Mouse (Mus musculus): ENCODE measurements around the gene Glyctk.
"Not testable (repeated sequence)": the region's sequence is repeated elsewhere in the genome, so short reads cannot be mapped to it uniquely, and the experiment has no call there.

Glyctk gene

DNA sequence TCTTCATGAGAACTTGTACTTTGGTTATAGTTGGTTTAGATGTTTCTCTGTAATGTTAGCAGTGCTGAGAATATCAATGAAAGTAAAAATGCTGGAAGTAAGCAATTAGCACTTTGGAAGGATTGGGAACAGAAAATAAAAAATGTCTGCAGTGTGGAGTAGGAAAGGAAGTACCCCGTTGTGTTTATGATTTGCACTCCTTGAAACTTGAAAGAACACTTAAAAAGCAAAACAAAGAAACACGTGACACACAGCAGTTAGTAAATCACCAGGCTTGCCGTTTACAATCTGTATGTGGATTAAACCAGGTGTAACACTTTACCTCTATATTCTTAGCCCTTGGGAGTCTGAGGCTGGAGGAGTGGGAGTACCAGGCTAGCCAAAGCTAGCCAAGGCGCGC, 18.8 kb upstream of the Glyctk start:
- DNase-seq (ENCODE audit: low spot score), result no peak

GRCm38 (mm10) chr9:106175552-106176200, 17.7 kb upstream of the Glyctk start:
- no peak for DNase-seq (ENCODE audit: low spot score)

- DNase-seq (ENCODE audit: low spot score), result no peak
These were observed 15.4 kb upstream of the Glyctk start for GRCm38 (mm10) chr9:106173363-106173762.

DNA sequence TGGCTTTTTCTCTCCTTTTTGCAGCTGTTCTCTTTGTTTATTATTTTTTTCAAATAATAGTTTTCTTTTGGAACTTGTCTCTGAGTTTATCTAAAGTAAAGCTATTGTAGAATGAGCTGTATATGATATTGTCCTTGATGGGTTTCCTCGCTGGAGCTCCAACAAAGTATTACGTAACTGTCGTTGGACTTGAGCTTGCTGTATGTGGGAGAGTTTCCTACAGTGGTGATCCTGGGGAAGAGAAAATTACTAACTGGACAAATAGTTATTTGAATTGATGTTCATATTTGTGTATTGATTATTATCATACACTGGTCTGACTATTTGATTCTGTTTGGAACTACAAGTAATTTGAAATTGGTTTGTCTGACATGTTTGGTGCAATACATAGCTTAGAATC, 14.6 kb upstream of the Glyctk start:
- no peak for DNase-seq (ENCODE audit: low spot score)

GRCm38 (mm10) chr9:106171346-106172158, 13.6 kb upstream of the Glyctk start:
- DNase-seq (ENCODE audit: low spot score), result peak; percentile 32

DNA sequence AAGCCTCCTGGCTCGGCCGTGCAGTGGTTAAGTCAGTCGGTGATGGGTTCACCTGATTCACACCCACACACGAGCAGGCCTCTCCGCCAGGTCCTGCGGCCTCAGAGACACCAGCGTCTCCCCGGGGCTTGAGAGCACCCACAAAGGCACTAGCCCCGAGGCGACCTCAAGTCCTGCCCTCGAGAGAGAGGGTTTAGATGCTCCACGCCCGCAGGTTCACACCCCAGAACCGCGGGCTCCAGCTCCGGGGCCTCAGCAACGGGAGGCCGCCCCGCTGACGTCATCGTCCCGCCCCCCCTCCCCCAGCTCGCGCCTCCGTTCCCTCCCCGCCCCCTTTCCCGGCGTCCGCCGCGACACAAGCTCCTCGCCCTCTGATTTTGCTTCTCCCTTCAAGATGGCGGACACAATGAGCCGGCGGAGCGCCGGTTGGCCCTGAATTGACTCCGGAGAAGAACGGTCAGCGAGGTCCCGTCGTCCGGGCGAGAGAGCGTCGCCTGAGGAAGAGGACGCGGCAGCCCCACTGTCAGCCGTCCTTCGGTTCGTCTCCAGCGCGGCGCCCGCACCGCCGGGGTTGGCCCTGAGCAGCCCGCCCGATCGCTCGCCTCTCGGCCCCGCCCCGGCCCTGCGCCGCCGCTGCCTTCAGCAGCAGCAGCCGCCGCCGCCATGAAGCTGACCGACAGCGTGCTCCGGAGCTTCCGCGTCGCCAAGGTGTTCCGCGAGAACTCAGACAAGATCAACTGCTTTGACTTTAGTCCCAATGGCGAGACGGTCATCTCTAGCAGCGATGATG, 12.8 kb upstream of the Glyctk start, which contains the start of gene Wdr82:
Gene Wdr82 (plus strand): TSS at position 373 of the 790 bp plus-strand sequence.
- peak; percentile 92 for DNase-seq (ENCODE audit: low spot score)

GRCm38 (mm10) chr9:106169917-106170316, 12.0 kb upstream of the Glyctk start:
- DNase-seq (ENCODE audit: low spot score), result no peak

- DNase-seq (ENCODE audit: low spot score), result not testable (repeated sequence)
These were observed 11.1 kb upstream of the Glyctk start for GRCm38 (mm10) chr9:106169006-106169405.

DNA sequence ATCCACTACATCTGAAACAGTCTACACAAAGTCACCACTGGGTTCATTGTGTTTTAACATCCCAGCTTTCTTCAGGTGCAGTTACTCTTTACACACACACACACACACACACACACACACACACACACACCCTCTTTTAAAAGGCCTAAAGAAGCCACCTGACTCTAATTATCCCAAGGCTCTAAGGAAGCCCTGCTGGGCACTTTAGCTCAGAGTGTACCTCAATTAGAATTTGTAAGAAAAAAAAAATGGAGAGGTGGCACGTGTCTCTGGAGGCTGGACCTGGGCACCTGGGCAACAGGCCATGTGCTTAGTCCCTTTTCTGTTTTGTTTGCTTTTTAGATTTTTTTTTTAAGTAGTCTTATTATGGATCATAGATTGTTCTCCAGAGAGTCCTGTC, 9.8 kb upstream of the Glyctk start:
- no peak for DNase-seq (ENCODE audit: low spot score)

DNA sequence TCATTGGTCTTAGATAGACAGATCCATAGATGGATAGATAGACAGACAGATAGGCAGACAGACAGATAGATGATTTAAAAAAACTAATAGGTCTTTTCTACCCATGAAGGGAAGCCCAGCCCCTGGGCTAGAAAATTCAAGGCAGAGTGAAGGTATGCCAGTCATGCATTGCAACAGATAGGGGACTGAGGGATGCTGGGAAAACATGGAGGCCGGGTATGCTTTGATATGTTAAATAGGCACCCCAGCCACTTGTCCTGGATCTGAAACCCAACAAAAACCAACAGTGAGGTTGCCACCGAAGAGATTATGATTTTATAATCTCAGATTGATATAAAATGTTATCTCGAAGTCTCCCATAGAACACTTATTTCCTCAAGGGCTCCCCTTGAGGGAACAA, 9.3 kb upstream of the Glyctk start:
- no peak for DNase-seq (ENCODE audit: low spot score)

DNA sequence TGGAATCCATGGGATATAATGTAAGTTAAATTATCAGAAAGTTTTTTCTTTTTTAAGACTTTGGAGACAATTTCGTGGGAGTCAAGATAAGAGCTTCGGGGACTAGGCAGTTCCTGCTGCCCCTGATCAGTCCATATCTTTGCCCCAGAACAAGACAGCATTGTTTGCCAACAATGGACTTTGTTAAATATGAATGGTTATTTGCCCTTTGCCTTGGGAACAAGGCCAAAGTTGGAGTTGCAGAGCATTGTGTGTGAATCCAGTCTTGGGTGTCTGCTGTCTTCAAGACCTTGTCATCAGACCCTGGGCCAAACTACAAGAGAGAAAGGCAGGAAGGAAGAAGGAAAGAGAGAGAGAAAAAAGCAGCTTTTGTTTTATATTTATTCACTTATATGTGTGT, 8.8 kb upstream of the Glyctk start:
- no peak for DNase-seq (ENCODE audit: low spot score)

DNA sequence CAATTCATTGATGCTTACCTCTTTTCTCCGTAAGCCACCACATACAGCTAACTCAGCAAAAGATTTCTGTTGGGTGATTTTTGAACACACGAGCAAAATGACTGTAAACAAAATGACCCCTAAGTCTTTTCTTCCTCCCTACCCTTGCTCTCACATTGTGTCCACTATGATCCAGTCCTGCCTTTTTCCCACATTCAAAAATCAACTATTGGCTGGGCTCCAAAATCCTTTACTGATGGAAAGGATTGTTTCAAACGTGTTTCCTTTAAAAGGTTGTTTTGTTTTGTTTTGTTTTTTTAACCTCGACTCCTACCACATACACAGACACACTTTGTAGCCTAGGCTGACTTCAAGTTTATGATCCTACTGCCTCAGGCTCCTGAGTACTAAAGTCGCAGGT, 2.5 kb upstream of the Glyctk start:
- DNase-seq (ENCODE audit: low spot score), result no peak

GRCm38 (mm10) chr9:106159784-106160301, 1.9 kb upstream of the Glyctk start:
- DNase-seq (ENCODE audit: low spot score), result peak; percentile 75

DNA sequence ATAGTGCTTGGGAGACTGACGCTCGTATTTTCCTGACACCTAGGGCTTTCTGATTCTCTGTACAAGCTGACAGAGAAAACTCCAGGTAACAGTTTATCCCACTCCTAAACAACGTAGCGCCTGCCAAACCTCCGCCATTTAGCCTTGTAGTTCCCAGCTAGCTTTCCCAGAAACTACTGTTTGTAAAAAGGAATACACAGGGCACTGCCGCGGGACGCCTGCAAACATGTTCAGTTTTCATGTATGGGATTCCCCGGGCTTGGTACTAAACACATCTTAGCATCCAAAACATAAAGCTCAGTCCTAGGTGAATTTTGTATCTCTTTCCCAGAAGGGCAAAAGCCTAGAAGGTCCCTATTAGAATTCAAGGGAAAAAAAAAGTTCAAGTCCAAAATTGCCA, 1.3 kb upstream of the Glyctk start:
- DNase-seq (ENCODE audit: low spot score), result no peak

DNA sequence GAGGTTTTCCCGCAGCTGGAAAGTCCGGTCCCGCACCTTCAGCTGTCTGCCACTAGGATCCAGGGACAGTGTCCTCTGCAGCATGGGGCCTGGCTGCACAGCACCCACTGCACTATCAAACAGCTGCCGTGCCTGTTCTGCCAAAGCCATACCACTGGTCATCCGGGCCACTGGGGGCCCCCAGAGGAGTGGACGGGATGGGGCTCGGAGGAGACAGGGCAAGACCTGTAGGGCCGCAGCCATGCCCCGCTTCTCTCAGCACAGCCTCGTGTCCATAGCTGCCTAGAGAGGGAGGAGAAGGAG, 364 bp downstream of the Glyctk start:
- no peak for DNase-seq (ENCODE audit: low spot score)

DNA sequence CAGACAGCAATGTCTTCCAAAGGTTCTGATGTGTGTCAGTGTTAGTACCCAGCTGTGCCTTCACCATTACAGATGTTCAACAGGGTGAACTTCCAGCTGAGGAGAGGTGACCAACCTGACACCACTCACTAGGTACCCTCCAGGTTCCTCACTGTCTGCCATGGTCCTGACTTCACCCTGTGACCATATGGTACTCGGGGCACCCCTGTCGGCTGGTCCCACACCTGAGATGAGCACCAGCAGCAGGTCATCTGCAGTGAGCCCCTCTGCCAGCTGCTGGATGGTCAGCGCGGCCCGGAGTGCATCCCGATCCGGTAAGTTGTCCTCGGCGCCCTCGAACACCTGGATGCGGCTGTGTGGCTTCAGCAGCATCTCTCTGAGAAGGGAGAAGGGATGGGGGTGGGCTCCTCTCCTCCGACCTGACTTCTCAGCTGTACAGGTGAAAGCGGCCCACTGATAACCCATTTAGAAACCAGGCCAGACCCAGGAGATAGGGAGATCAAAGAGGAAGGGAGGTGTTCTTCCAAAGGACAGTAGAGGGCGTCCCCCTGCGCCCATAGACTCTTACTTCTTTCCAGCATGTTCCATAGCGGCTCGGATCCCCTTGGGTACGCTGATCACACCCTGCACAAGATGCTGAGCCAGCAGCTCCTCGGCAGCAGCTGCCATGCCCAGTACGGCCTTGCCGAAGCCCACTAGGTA, 866 bp downstream of the Glyctk start:
- no peak for DNase-seq (ENCODE audit: low spot score)

GRCm38 (mm10) chr9:106156419-106156818, 1.5 kb downstream of the Glyctk start:
- peak; percentile 62 for DNase-seq (ENCODE audit: low spot score)

- DNase-seq (ENCODE audit: low spot score), result no peak
These were observed 3.8 kb downstream of the Glyctk start for GRCm38 (mm10) chr9:106154106-106154505.

- DNase-seq (ENCODE audit: low spot score), result no peak
These were observed 8.6 kb downstream of the Glyctk start for GRCm38 (mm10) chr9:106149399-106149754.

DNA sequence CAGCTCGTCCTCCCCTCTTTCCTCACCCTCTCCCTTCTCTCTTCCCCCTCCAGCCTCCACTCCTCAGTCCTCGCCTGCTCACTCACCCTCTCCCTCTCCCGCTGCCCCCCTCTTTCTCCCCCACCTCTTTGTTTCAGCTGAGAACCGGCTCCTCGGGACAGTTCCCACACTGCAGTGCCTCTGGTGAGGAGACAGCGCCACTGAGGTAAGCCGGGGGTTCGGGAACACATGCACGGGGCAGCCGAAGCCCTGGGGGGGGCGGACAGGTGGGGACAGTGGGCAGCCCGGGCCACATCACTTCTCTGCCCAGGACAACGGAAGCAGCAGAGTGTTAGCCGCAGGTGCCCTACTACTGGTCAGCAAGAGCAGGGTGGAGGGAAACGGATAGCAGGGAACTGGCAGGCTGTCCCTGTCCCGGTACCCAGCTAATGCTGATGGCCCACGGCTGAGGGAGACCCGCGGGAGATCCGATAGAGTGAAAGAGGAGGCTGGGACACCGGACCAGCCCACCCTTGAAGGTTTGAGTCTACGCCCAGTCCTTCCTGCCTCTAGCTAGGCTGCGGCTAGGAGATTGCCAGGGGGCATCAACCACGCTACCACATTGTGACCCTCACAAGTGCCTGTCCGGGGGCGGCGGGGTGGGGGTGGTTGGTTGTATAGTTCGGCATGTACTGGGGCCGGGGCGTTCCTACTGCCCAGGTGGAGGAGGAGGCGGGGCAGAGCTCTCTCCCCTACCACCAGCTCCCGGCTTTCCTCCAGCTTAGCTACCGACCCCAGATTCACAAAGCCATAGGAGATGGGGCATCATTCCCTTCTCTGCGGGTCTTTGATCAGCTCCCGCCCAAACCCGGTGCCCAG, 9.2 kb downstream of the Glyctk start:
- no peak for DNase-seq (ENCODE audit: low spot score)

- no peak for DNase-seq (ENCODE audit: low spot score)
These were observed 10.0 kb downstream of the Glyctk start for GRCm38 (mm10) chr9:106147851-106148431.
